Mouse (Mus musculus) retina, adult 2 months (tissue): ENCODE measurements around the gene Tff1.

ENCODE experiments used
- DNase-seq: peaks from one replicate; pipeline ENCODE4 v3.0.0-alpha.2; 2012; ENCODE audit warnings: low read depth, low spot score

The Tff1 gene

DNA sequence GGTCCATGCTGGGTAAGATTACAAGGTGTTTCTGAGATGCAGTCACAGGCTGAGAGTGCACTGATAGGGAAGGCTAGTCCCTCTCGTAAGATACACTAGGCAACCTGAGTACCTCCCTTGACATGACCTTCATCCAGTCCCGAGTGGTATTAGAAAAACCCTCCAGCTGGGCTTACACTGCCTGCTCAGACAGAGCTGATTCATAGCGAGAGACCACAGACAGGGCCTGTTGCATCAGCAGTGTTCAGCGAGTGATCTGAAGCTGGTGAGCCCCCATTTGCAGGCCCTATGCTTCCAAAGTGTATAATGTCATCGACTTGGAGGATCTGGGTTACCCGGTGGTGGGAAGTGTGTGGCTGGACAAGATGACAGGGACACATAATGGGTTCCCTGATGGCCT is at the start of gene Tff1:
Gene Tff1, minus strand, starts transcription at position 151 of the 400 bp plus-strand sequence.
- DNase-seq, result no peak

DNA sequence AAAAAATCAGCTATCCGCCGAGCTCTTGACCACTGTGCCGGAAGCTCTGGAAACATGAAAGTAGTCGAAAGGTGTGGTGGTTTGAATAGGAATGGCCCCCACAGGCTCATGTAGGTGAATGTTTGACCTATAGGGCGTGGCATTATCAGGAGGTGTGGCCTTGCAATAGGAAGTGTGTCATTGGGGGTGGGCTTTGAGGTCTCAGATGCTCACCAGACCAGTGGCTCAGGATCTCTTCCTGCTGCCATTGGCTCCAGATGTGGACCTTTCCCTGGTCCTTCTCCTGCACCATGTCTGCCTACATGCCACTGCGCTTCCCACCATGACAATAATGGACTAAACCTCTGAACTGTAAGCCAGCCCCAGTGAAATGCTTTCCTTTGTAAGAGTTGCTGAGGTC is 46.8 kb upstream of the Tff1 start:
- no peak for DNase-seq

DNA sequence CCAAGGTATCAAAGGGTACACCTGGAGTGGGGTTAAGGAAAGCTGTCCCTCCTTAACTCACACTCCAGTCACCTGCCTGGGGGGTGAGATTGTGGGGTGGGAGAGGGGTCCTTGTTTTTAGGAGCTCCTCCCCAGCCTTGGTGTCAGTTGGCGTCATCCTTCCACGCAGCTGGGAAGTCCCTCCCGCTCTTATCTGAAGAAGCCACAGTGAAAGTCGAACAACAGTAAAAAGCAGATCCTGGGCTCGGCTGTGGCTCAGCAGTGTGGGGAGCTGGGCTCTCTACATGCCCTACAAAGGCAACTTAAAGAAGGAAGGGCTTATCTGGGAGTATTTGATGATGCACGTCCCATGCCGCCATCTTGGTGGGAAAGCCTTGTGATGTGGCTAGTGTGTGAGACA is 45.2 kb upstream of the Tff1 start:
- no peak for DNase-seq

DNA sequence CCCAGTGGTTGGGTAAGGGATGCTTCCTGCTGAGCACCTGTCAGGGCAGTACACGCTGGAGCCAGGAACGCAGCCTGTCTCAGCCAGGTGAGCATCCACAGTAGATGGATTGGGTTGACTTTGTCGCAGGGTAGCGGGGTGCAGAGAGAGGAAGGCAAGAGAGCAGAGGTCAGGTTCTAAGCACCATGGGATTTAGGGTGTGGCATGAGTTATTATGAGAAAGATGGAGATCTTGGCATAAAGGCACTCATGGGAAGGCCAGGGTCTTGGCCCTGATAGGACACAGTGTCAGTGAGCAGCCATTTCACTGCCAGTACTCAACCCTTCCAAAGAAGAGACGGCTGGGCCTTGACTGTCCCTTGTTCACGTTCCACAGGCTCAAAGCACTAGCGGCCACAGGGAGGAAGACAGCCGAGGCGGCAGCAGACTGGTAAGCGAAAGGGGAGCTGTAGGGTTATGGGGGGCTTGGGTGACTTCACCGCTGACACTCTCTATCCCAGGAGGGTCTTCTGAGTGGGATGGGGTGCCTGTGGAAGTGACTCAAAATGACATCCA is 44.4 kb upstream of the Tff1 start:
- DNase-seq, result no peak

DNA sequence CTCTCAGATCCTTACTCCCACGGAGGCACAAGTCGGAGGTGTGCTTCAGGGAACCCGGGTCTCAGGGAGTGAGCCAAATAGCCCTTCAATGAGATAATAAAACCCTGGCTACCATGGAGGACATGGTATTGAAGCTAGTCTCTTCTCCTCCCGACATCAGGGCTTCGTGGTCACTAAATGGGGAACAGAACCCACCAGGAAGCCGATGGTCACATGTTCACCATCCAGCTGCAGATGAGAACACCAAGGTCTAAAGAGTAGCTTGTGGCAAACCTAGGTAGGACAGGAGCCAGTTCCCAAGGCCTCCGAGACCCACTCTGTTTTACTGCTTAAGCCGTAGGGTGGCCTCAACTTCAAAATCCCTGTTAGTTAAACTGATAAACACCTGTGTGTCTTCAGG is 43.6 kb upstream of the Tff1 start:
- DNase-seq, result no peak

DNA sequence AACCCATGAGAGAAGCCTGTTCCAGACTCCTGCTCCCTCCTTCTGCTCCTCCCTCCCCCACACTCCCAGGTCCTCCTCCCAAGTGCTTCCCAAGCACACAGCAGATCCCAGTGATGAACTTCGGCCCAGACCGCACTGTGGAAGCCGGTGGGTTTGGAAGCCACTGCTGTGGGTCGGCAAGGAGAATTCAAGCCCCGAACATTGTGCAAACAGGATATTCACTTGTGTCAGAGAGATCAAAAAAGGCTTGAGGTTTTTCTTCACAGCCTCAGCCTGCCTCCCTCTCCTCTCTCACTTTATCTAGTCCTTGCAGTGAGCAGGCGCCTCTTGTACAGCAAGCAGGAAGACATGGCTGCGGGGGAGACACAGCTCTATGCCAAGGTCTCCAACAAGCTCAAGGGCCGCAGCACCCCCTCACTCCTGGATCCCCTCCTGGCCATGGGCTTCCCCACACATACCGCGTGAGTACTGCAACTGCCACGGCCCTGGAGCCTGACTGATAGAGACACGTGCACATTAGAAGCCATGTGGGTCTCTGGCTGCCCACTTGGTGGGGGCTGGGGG is 42.8 kb upstream of the Tff1 start, which contains the start of gene Ubash3a:
Gene Ubash3a, plus strand, starts transcription at position 103 of the 564 bp plus-strand sequence.
- DNase-seq, result no peak

DNA sequence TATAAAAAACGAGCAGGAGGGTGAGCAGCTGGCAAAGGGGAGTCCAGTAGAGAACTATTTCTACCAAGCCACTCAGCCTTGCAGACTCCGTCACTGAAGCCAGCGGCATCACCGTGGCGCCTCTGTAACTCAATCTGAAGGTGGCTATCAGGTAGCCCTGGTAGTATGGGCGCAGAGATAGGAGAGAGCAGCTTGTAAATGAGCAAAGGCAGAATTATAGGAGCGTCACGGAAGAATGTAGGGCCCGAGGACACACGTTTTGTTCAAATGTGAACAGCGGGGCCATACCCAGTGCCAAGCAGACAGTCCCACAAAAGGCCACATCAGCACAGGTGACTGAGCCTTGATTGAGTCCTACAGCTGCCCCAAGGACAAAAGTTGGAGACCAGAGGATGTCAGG is 33.8 kb upstream of the Tff1 start, which contains the start of gene Tmprss3:
Gene Tmprss3, minus strand, starts transcription at position 101 of the 400 bp plus-strand sequence.
- DNase-seq, result no peak

DNA sequence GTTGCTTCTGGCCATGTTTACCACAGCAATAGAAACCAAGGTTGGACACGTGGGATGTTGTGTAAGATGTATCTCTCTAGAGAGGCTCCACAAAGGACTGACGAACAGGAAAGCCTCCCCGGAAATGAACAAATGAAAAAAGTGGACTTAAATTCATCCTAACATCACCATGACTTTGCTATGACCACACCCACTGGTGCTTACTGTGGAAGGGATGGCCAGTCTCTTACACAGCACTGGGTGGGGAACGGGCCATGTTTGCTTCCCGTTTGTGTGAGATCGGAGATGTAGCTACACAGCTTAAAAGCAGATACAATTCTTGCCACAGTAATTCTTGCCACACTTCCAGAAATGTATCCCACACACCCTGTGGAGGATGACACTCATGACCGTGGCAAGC is 31.2 kb upstream of the Tff1 start:
- DNase-seq, result no peak

DNA sequence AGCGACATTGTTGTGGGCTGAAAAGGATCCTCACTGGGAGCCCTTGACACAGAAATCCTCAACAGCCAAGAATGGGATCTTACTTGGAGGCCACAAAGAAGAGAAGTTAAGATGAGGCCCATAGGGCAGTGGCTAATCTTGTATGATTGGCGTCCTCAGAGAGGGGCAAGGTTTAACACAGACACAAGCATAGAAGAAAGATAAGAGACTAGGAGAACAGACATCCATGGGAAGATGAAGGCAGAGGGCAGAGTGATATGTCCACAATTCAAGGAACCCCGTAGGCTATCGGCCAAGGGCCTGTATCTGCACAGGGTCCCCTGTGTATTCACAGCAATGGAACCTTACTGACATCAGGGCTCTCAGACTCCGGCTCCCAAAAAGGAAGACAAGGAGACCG is 30.1 kb upstream of the Tff1 start:
- DNase-seq, result no peak

DNA sequence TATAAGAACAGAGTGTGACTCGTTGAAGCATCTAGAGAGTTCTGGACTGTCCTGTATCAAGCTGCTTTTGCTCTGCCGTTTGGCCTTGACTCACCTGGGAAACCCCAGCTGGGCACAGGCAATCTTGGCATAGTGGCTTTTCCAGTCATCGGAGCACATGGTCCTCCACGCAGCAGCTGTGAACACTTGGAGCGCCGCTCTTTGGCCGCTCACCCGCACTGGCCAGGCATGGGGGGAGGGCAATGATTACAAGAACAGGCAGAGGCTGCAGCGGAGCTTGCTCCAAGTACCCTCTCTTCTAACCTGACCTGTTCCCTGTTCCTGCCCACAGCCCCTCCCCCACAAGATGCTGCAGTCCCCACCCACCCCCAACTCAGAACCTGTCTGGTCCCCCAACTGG is 28.3 kb upstream of the Tff1 start:
- DNase-seq, result no peak

DNA sequence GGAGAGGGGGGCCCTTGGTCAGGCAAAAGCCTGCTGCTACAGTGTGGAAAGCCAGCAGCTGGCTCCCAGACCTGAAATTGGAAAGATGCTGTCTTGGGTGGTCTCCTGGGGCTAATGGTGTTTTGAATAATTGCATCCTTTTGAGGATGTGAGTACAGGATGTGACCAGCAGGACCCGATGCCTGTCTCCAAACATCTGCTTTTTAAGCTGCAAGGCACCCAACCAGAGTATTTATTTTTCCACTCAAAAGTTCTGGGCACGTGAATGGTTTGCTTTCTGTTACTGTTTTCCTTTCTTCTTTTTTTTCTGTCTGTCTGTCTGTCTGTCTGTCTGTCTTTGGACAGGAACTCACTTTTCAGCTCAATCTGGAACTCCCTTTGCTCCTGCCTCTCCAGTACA is 27.6 kb upstream of the Tff1 start:
- no peak for DNase-seq

DNA sequence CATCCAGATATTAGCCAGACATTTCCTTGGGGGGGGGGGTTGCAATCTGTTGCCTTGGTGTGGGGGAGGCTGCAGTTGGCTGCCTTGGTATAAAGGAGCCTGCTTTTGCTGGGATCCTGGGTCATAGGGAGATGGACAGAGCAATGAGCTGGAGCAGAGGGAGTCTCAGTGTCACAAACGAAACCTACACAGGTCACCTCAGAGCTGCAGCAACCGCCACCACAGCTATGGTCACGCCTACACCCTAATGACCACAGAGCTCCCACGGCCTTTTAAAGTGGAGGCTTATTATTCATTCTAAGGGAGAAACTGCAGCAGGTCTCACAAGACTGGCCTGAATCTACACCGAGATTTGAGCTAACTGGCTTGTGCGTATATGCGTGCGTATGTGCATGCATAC is 26.7 kb upstream of the Tff1 start:
- DNase-seq, result no peak

DNA sequence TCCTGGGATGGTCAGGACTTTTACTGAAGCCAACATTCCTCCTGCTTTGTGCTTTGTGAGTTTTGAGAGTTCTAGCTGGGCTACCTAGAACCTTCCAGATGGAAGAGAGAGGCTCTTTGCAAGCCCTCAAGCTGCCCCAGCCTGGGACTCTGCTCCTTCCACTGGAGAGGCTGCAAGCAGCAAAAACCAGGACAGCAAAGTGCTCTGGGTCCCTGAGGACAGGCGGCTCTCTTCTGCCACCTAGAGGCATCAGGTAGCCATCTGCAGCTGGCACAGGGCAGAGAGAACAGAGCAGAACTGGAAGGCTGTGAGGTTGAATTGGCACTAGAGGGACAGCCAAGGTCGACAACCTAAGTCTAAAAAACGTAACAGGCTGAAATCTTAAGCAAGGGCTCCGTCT is 22.3 kb upstream of the Tff1 start:
- peak; percentile 48 for DNase-seq

DNA sequence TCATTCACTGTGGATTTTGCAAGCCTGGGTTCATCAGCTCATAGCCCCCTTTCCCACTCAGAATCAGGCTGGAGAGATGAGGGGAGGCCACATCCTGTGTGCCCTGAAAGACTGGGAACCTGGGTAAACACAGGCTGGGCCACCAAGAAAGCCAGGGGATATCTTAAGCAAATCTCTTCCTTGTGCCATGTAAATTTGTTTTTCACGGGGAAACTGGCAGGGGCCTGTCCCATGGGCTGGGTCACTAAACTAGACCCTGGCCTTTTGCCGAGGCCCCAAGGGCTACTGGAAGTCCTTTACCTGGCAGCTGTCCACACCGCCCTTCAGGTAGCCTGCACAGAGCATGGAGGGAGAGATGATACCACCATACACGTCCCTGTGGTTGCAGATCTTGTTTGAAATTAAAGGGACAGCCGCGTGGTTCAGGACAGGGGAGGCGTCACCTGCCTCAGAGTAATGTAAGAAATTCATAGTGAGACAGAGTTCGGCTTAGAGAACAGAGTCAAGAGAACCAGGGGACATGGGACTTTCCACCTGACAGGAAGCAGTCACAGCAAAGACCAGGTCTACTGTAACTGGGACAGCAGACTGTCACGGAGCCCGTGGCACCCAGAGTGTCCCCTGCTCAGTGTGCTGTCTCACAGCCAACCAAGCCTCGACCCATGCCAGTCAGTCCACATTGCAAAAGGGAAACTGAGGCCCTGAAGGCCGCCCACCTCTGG is 19.4 kb upstream of the Tff1 start:
- no peak for DNase-seq

DNA sequence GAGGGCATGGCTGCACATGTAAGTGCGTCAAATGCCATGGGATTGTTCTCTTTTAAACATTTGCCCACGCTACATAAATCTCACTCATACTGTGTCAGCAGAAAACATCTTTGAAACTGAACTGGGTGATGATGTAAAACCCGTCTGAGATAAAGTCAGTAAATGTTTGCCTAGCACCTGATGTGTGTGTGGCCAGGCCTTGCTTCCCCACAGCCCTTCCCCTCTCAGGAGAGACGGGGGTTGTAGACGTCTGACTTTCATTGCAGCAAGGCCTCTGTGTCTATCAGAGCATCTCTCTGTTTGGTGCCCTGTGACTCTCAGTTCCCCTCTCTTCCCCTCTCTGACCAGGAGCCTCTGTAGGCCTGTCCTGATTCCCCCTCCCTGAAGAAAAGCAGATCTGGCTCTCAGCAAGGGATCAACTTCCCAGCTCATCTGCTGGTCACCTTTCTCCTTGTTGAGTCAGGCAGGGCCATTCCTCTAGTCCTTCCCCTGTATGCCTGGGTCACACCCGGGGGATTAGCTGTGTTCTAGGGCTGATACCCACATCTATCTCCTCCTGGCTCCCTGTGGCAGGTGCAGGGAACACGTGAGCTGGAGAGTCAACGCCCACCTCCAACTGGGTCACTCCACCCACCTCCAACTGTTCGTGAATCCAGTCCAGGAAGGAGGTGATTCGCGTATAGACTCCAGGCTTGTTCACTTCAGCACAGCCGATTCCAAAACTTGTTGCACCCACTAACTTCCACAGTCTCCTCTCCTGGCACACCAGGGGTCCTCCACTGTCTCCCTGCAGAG is 18.3 kb upstream of the Tff1 start:
- no peak for DNase-seq

DNA sequence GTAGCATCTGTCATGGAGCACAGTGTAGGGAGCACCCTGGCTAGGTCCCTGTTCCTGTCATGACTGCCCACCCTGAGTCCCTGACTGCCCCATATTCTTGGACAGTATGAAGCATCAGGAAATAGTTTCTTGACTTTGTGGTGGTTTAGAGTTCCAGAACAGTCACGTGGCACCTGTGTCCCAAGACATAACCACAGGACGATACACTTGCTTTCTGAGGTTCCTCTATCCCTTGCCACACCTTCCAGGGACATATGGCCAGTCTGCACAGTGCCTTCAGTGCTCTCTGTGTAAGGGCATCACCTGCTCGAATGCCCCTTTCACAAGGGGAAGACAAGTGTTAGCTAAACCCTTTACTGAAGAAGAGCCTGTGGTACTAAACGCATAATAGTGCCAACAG is 16.4 kb upstream of the Tff1 start:
- DNase-seq, result no peak

DNA sequence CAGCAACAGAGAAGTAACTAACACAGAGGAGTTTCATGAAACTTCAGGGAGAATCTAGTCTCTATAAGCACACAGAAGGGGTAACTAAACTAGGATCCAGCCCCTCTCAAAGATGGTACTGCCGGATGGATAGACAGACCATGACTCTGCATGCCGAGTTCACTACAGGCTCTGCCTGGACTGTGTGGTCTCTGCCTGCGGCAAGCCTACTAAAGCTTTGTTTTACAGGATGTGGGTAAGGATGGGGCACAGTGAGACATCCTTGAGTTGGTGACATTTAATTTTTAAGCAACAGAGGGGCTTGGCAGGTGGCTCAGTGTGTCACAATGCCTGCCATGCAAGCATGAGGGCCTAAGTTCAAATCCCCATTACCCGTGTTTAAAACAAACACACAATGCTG is 11.2 kb upstream of the Tff1 start:
- no peak for DNase-seq

DNA sequence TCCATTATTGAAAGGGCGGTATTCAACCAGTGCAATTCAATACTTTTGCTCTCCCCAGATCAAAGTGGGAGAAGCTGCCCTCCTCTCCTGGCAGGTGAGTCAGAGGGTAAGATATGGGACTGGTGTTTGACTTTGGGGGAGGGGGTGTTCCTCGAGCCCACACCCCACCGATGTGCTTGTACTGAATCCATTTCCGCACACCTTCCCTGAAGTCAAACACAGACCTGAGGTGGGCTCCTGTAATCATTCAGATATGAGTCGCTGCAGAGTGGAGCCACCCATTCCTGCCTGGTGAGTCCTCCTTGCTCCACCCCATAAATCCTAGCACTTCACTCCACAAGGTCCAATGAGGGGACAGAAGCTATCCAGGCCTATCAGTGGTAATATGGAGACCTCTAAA is 4.7 kb upstream of the Tff1 start:
- no peak for DNase-seq

DNA sequence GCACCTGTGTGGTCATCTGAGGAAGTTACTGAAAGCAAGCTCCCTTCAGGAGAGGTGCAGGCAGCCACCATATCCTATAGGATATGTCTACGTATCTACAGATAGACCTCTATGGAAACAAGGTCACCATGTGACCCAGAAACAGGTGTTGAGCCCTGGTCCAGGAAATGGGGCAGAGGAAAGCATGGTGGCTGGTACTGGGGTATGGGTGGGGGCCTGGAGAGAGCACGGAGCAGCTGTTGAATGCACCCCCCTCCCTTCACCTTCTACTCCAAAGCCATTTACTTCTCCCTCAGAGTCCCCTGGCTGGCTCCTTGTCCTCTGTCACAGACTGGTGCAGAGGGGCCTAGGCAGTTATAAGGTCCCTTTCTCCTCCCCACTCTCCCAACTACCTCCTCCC is 1.3 kb downstream of the Tff1 start:
- DNase-seq, result no peak

DNA sequence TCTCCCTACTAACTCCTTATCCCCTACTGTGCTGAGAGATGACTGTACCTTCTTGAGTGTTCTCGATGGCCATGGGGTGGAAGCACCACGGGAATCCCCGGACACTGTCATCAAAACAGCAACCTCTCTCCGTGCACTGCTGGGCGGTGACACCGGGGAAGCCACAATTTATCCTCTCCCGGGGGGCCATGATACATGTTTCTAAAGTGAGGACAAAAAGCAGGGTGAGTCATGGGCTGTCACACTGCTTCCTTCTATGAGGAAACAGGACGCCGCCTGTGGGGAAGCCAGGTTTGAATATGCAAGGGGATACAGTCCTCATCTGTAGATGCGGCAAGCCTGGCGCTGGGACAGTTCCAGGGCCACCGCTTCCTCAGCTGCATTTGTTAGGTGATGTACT is 2.5 kb downstream of the Tff1 start:
- no peak for DNase-seq

DNA sequence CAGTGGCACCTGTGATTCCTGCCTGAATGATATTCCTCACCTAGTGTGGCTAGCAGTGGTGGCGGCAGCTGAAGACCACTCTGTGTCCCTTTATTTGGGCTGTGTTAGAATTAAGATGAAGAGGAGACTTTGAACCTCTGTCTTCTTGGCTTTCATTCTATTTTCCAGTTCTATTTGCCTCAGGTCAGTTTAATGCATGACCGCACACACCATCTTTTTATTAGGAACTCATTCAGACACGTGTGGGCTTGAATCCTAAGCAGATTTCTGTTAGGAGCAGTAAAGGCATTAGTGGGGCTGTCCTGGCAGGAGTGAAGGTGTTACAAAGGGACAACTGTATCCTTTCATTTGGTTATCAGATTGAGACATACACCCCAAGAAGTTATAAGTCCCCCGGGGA is 4.8 kb downstream of the Tff1 start:
- DNase-seq, result no peak

DNA sequence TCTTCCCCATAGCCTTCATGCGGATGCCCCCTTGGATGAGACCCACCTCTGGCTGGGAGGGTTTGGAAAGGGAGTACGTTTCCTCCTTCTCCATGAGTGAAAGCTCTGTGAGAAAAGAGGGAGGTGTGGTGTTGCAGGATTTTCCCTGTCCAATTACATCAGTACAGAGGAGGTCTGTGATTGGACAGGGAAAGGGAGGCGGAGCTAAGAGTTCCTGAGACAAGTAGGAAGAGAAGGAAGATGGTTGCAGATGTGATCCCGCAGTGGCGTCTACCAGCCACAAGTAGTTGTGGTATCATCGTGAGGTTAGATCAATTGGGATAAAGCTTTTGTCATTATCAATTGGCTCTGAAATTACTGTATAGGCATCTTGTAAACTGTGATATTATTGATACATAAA is 7.2 kb downstream of the Tff1 start:
- no peak for DNase-seq

DNA sequence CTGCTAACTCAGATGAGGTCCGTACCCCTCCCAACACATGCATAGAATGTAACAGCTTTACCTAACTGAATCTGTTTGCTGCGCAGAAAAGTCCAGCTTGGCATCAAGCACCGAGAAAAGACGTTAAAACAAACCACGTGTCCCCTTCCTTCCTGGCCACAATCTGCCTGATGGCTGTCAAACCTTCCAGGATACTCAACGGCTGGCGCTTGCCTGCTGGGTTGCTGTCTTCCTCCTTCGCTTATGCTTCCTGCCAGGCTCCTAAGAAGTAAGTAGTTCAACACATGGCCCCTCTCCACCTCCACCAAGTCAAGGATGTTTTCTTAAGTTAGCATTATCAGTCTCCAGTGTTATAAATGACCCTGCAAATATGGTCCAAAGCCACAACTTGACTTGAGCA is 11.3 kb downstream of the Tff1 start:
- no peak for DNase-seq
